Mouse (Mus musculus): ENCODE measurements around the gene Reep6. TPM values are rescaled to one million over a fixed set of nuclear protein-coding genes. Genes with fewer than 3 reads are reported as not detected.

Gene Reep6
- total RNA-seq, 1 experiment, result 13.3 TPM

- no peaks in the 10 kb centered on the region for H3K9me3 ChIP-seq (ENCODE audit: control insufficient read depth, insufficient read depth, low read depth, low read length)
- DNase-seq (ENCODE audit: low read depth, low spot score), result no peak
- H3K36me3 ChIP-seq (ENCODE audit: control insufficient read depth, insufficient read depth, low read length, poor library complexity, severe bottlenecking), result no peaks in the 10 kb centered on the region
- peaks cover 3 to 7% of the 10 kb centered on the region in 2 experiments; a peak in 2 of 4 replicates for H3K4me1 ChIP-seq (ENCODE audit: control insufficient read depth in 2 of 2, insufficient read depth in 2 of 2, low read length in 2 of 2, poor library complexity in 1 of 2)
- no peak overlapping the region for H3K27ac ChIP-seq (ENCODE audit: insufficient read depth, low read depth, low read length, poor library complexity, severe bottlenecking)
- no peak for TF ChIP-seq ZNF384 (IDR thresholded peaks at IDR 0.05; ENCODE audit: low read depth, low read length)
- TF ChIP-seq ZC3H11A (IDR thresholded peaks at IDR 0.05; ENCODE audit: borderline replicate concordance, low read depth, low read length), result no peak
- TF ChIP-seq CHD2 (IDR thresholded peaks at IDR 0.05; ENCODE audit: low read depth, low read length), result no peak
- TF ChIP-seq MAFK (IDR thresholded peaks at IDR 0.05; ENCODE audit: insufficient read depth, low read depth, low read length), result no peak
- no peak for TF ChIP-seq HCFC1 (IDR thresholded peaks at IDR 0.05; ENCODE audit: borderline replicate concordance, insufficient read depth, low read length)
- in situ Hi-C loops (cut with MboI; ENCODE audit: low sequenced_read_pairs in 2 of 2, unreplicated experiment in 2 of 2), result no loop called here
- no peak overlapping the region for H3K9ac ChIP-seq (ENCODE audit: insufficient read depth, low read depth, low read length, poor library complexity, severe bottlenecking)
- peak overlapping the region; percentile 41 to 61; a peak in 3 of 4 replicates for H3K4me3 ChIP-seq (ENCODE audit: insufficient read depth in 1 of 2, low read depth in 1 of 2, low read length in 2 of 2, poor library complexity in 1 of 2, severe bottlenecking in 1 of 2)
These were observed 28.4 kb downstream of the Reep6 start for GRCm38 (mm10) chr10:80357994-80358639.

- in situ Hi-C loops (cut with MboI; ENCODE audit: low sequenced_read_pairs in 2 of 2, unreplicated experiment in 2 of 2), result no loop called here
- Histone ChIP-seq H3K9me3 (ENCODE audit: control insufficient read depth, insufficient read depth, low read depth, low read length) (no peaks in the 10 kb centered on the region), H3K27ac (ENCODE audit: insufficient read depth, low read depth, low read length, poor library complexity, severe bottlenecking) (no peak overlapping the region), H3K9ac (ENCODE audit: insufficient read depth, low read depth, low read length, poor library complexity, severe bottlenecking) (no peak overlapping the region), H3K36me3 (ENCODE audit: control insufficient read depth, insufficient read depth, low read length, poor library complexity, severe bottlenecking) (no peaks in the 10 kb centered on the region), H3K4me3 (ENCODE audit: insufficient read depth in 1 of 2, low read depth in 1 of 2, low read length in 2 of 2, poor library complexity in 1 of 2, severe bottlenecking in 1 of 2) (no peak overlapping the region), H3K4me1 (ENCODE audit: control insufficient read depth in 2 of 2, insufficient read depth in 2 of 2, low read length in 2 of 2, poor library complexity in 1 of 2) (no peaks in the 10 kb centered on the region)
- DNase-seq (ENCODE audit: low read depth, low spot score), result no peak
- no peak for TF ChIP-seq MAFK (IDR thresholded peaks at IDR 0.05; ENCODE audit: insufficient read depth, low read depth, low read length)
- no peak for TF ChIP-seq ZNF384 (IDR thresholded peaks at IDR 0.05; ENCODE audit: low read depth, low read length)
- TF ChIP-seq HCFC1 (IDR thresholded peaks at IDR 0.05; ENCODE audit: borderline replicate concordance, insufficient read depth, low read length), result no peak
- TF ChIP-seq ZC3H11A (IDR thresholded peaks at IDR 0.05; ENCODE audit: borderline replicate concordance, low read depth, low read length), result no peak
- no peak for TF ChIP-seq CHD2 (IDR thresholded peaks at IDR 0.05; ENCODE audit: low read depth, low read length)
These were observed 34.0 kb downstream of the Reep6 start for GRCm38 (mm10) chr10:80363734-80364133.

DNA sequence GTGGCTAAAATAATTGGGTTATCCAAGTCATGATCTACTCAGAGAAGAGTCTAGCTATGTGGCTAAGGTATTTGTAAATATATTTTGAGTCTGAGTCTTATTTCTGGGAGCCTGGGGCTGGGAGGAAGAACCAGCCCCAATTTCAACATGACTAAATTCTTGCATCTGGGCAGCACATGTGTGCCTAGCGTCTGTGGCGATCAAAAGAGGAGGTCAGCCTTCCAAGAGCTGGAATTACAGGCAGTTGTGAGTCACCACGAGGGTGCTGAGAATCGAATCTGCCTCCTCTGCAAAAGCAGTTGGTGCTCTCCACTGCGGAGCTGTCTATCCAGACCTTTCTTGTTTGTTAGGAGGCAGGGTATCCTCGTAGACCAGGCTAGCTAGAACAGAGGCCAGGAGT is 36.0 kb downstream of the Reep6 start:
- Histone ChIP-seq H3K4me1 (ENCODE audit: control insufficient read depth in 2 of 2, insufficient read depth in 2 of 2, low read length in 2 of 2, poor library complexity in 1 of 2) (peaks cover 0 to 2% of the 10 kb centered on the region in 2 experiments; a peak in 1 of 4 replicates), H3K9me3 (ENCODE audit: control insufficient read depth, insufficient read depth, low read depth, low read length) (no peaks in the 10 kb centered on the region), H3K4me3 (ENCODE audit: insufficient read depth in 1 of 2, low read depth in 1 of 2, low read length in 2 of 2, poor library complexity in 1 of 2, severe bottlenecking in 1 of 2) (no peak overlapping the region), H3K27ac (ENCODE audit: insufficient read depth, low read depth, low read length, poor library complexity, severe bottlenecking) (no peak overlapping the region), H3K36me3 (ENCODE audit: control insufficient read depth, insufficient read depth, low read length, poor library complexity, severe bottlenecking) (no peaks in the 10 kb centered on the region), H3K9ac (ENCODE audit: insufficient read depth, low read depth, low read length, poor library complexity, severe bottlenecking) (no peak overlapping the region)
- TF ChIP-seq HCFC1 (IDR thresholded peaks at IDR 0.05; ENCODE audit: borderline replicate concordance, insufficient read depth, low read length) (no peak), ZC3H11A (IDR thresholded peaks at IDR 0.05; ENCODE audit: borderline replicate concordance, low read depth, low read length) (no peak), MAFK (IDR thresholded peaks at IDR 0.05; ENCODE audit: insufficient read depth, low read depth, low read length) (no peak), CHD2 (IDR thresholded peaks at IDR 0.05; ENCODE audit: low read depth, low read length) (no peak), ZNF384 (IDR thresholded peaks at IDR 0.05; ENCODE audit: low read depth, low read length) (no peak)
- in situ Hi-C loops (cut with MboI; ENCODE audit: low sequenced_read_pairs in 2 of 2, unreplicated experiment in 2 of 2), result no loop called here
- DNase-seq (ENCODE audit: low read depth, low spot score), result no peak

GRCm38 (mm10) chr10:80367954-80368353 is 38.2 kb downstream of the Reep6 start:
- Histone ChIP-seq H3K4me3 (ENCODE audit: insufficient read depth in 1 of 2, low read depth in 1 of 2, low read length in 2 of 2, poor library complexity in 1 of 2, severe bottlenecking in 1 of 2) (no peak overlapping the region), H3K27ac (ENCODE audit: insufficient read depth, low read depth, low read length, poor library complexity, severe bottlenecking) (no peak overlapping the region), H3K9ac (ENCODE audit: insufficient read depth, low read depth, low read length, poor library complexity, severe bottlenecking) (no peak overlapping the region), H3K36me3 (ENCODE audit: control insufficient read depth, insufficient read depth, low read length, poor library complexity, severe bottlenecking) (no peaks in the 10 kb centered on the region), H3K4me1 (ENCODE audit: control insufficient read depth in 2 of 2, insufficient read depth in 2 of 2, low read length in 2 of 2, poor library complexity in 1 of 2) (peaks cover 0 to 6% of the 10 kb centered on the region in 2 experiments; a peak in 1 of 4 replicates), H3K9me3 (ENCODE audit: control insufficient read depth, insufficient read depth, low read depth, low read length) (no peaks in the 10 kb centered on the region)
- TF ChIP-seq ZNF384 (IDR thresholded peaks at IDR 0.05; ENCODE audit: low read depth, low read length) (no peak), MAFK (IDR thresholded peaks at IDR 0.05; ENCODE audit: insufficient read depth, low read depth, low read length) (no peak), ZC3H11A (IDR thresholded peaks at IDR 0.05; ENCODE audit: borderline replicate concordance, low read depth, low read length) (no peak), HCFC1 (IDR thresholded peaks at IDR 0.05; ENCODE audit: borderline replicate concordance, insufficient read depth, low read length) (no peak), CHD2 (IDR thresholded peaks at IDR 0.05; ENCODE audit: low read depth, low read length) (no peak)
- in situ Hi-C loops (cut with MboI; ENCODE audit: low sequenced_read_pairs in 2 of 2, unreplicated experiment in 2 of 2), result no loop called here
- no peak for DNase-seq (ENCODE audit: low read depth, low spot score)
